Mouse (Mus musculus) liver, embryonic 14.5 days (tissue): Measurements from ENCODE around the gene Pbx1.

Source experiments
- CTCF ChIP-seq: IDR thresholded peaks from 2 replicates; pipeline ENCODE4 v1.5.1; 2016; ENCODE audit warnings: antibody characterized with exemption, low read depth, control low read depth
- EP300 ChIP-seq: IDR thresholded peaks from 2 replicates; pipeline ENCODE4 v1.6.1; 2016; ENCODE audit warnings: antibody characterized with exemption, low read depth

DNA sequence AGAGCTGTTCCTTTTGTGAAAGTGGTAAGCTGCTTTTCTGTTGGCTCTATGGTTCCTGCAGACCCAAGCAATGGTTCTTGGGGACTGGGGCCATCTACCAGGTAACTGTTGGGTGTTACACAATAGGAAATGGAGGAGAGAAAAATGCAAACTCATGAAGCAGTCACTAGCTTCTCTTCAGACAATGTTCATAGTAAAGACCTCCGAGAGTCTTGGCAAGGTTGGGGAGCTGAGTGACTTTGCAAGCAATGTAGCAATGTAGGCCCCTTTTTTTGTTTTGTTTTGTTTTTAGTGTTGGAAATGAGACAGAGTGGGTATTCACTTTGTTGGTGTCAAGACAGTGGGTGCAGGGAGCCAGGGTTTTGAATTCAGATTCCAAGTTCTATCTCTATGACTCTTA, 198.9 kb downstream of the Pbx1 start:
- no peak for TF ChIP-seq CTCF
- no peak for TF ChIP-seq EP300
